Mouse (Mus musculus) heart, postnatal 0 days (tissue): ENCODE measurements around the gene Cnksr3.

ENCODE experiments used
- CTCF ChIP-seq: IDR thresholded peaks from 2 replicates; pipeline ENCODE4 v1.5.1; 2016; ENCODE audit warnings: antibody characterized with exemption, control low read depth, low read depth
- EP300 ChIP-seq: IDR thresholded peaks from 2 replicates; pipeline ENCODE4 v1.6.1; 2016; ENCODE audit warnings: antibody characterized with exemption, low read depth

- TF ChIP-seq CTCF = no peak
- no peak for TF ChIP-seq EP300
Measured at GRCm38 (mm10) chr10:7191721-7192413, 20.2 kb downstream of the Cnksr3 start.
